Mouse (Mus musculus): ENCODE measurements around the gene Uqcc1. TPM values are rescaled to one million over a fixed set of nuclear protein-coding genes. Genes with fewer than 3 reads are reported as not detected.

Gene Uqcc1
- polyA plus RNA-seq, 1 experiment from 2014 or later: 85.3 TPM

GRCm38 (mm10) chr2:155816179-155816578 lies 113.9 kb downstream of the Uqcc1 start:
- 100% methylated on average over 1 of the region's 1 CpGs for WGBS

GRCm38 (mm10) chr2:155814829-155815228 lies 115.3 kb downstream of the Uqcc1 start:
- DNase-seq (ENCODE audit: low spot score) (peak; percentile 22), ATAC-seq (replicated peaks; ENCODE audit: insufficient number of reproducible peaks, low FRiP score, low TSS enrichment, low read depth) (no peak)
- whole genome bisulfite sequencing: 31% methylated on average over 5 of the region's 5 CpGs
- Histone ChIP-seq H3K4me1 (ENCODE audit: control insufficient read depth, insufficient read depth, low read length) (no peaks in the 10 kb centered on the region), H3K4me3 (ENCODE audit: low read depth, low read length) (no peak overlapping the region), H3K27ac (replicated peaks; ENCODE audit: low read depth, low read length) (no peak overlapping the region), H3K9ac (replicated peaks; ENCODE audit: low read length) (no peak overlapping the region), H3K27me3 (ENCODE audit: control insufficient read depth, insufficient read depth, low read length) (no peaks in the 10 kb centered on the region), H3K9me3 (replicated peaks; ENCODE audit: control insufficient read depth, low read length) (no peaks in the 10 kb centered on the region), H3K4me2 (ENCODE audit: low read depth, low read length) (no peak overlapping the region), H3K36me3 (replicated peaks; ENCODE audit: control insufficient read depth, insufficient read depth, low read depth, low read length) (no peaks in the 10 kb centered on the region; the same call in 1 of the 2 replicates)

More at GRCm38 (mm10) chr2:155816179-155816578, 113.9 kb downstream of the Uqcc1 start:
- Histone ChIP-seq H3K27me3 (ENCODE audit: control insufficient read depth, insufficient read depth, low read length) (no peaks in the 10 kb centered on the region), H3K4me3 (ENCODE audit: low read depth, low read length) (no peak overlapping the region), H3K27ac (replicated peaks; ENCODE audit: low read depth, low read length) (no peak overlapping the region), H3K9me3 (replicated peaks; ENCODE audit: control insufficient read depth, low read length) (no peaks in the 10 kb centered on the region), H3K36me3 (replicated peaks; ENCODE audit: control insufficient read depth, insufficient read depth, low read depth, low read length) (no peaks in the 10 kb centered on the region; the same call in 1 of the 2 replicates), H3K4me1 (ENCODE audit: control insufficient read depth, insufficient read depth, low read length) (no peaks in the 10 kb centered on the region), H3K4me2 (ENCODE audit: low read depth, low read length) (no peak overlapping the region), H3K9ac (replicated peaks; ENCODE audit: low read length) (no peak overlapping the region)
- DNase-seq (ENCODE audit: low spot score) (no peak), ATAC-seq (replicated peaks; ENCODE audit: insufficient number of reproducible peaks, low FRiP score, low TSS enrichment, low read depth) (no peak)

- no peaks in the 10 kb centered on the region for H3K9me3 ChIP-seq (replicated peaks; ENCODE audit: control insufficient read depth, low read length)
- no peak overlapping the region for H3K4me3 ChIP-seq (ENCODE audit: low read depth, low read length)
- H3K27ac ChIP-seq (replicated peaks; ENCODE audit: low read depth, low read length): no peak overlapping the region
- WGBS: 77% methylated on average over 4 of the region's 4 CpGs
- H3K27me3 ChIP-seq (ENCODE audit: control insufficient read depth, insufficient read depth, low read length): no peaks in the 10 kb centered on the region
- ATAC-seq (replicated peaks; ENCODE audit: insufficient number of reproducible peaks, low FRiP score, low TSS enrichment, low read depth) (no peak), DNase-seq (ENCODE audit: low spot score) (no peak)
- H3K9ac ChIP-seq (replicated peaks; ENCODE audit: low read length): no peak overlapping the region
- H3K4me2 ChIP-seq (ENCODE audit: low read depth, low read length): no peak overlapping the region
- H3K36me3 ChIP-seq (replicated peaks; ENCODE audit: control insufficient read depth, insufficient read depth, low read depth, low read length): no peaks in the 10 kb centered on the region
- no peaks in the 10 kb centered on the region for H3K4me1 ChIP-seq (ENCODE audit: control insufficient read depth, insufficient read depth, low read length)
Measured at GRCm38 (mm10) chr2:155812637-155813036, 117.5 kb downstream of the Uqcc1 start.

GRCm38 (mm10) chr2:155811821-155812396 lies 118.2 kb downstream of the Uqcc1 start:
- no peaks in the 10 kb centered on the region for H3K36me3 ChIP-seq (replicated peaks; ENCODE audit: control insufficient read depth, insufficient read depth, low read depth, low read length)
- H3K4me2 ChIP-seq (ENCODE audit: low read depth, low read length): no peak overlapping the region
- H3K4me3 ChIP-seq (ENCODE audit: low read depth, low read length): no peak overlapping the region
- no peaks in the 10 kb centered on the region for H3K9me3 ChIP-seq (replicated peaks; ENCODE audit: control insufficient read depth, low read length)
- ATAC-seq (replicated peaks; ENCODE audit: insufficient number of reproducible peaks, low FRiP score, low TSS enrichment, low read depth) (no peak), DNase-seq (ENCODE audit: low spot score) (peak; percentile 83)
- WGBS: 43% methylated on average over 16 of the region's 16 CpGs
- H3K27ac ChIP-seq (replicated peaks; ENCODE audit: low read depth, low read length): no peak overlapping the region
- no peaks in the 10 kb centered on the region for H3K27me3 ChIP-seq (ENCODE audit: control insufficient read depth, insufficient read depth, low read length)
- H3K4me1 ChIP-seq (ENCODE audit: control insufficient read depth, insufficient read depth, low read length): no peaks in the 10 kb centered on the region
- H3K9ac ChIP-seq (replicated peaks; ENCODE audit: low read length): no peak overlapping the region

- no peaks in the 10 kb centered on the region for H3K9me3 ChIP-seq (replicated peaks; ENCODE audit: control insufficient read depth, low read length)
- DNase-seq (ENCODE audit: low spot score) (no peak), ATAC-seq (replicated peaks; ENCODE audit: insufficient number of reproducible peaks, low FRiP score, low TSS enrichment, low read depth) (no peak)
- no peaks in the 10 kb centered on the region for H3K27me3 ChIP-seq (ENCODE audit: control insufficient read depth, insufficient read depth, low read length)
- H3K4me2 ChIP-seq (ENCODE audit: low read depth, low read length): no peak overlapping the region
- 86% methylated on average over 4 of the region's 4 CpGs for WGBS
- no peaks in the 10 kb centered on the region for H3K4me1 ChIP-seq (ENCODE audit: control insufficient read depth, insufficient read depth, low read length)
- H3K9ac ChIP-seq (replicated peaks; ENCODE audit: low read length): no peak overlapping the region
- H3K36me3 ChIP-seq (replicated peaks; ENCODE audit: control insufficient read depth, insufficient read depth, low read depth, low read length): no peaks in the 10 kb centered on the region
- H3K27ac ChIP-seq (replicated peaks; ENCODE audit: low read depth, low read length): no peak overlapping the region
- no peak overlapping the region for H3K4me3 ChIP-seq (ENCODE audit: low read depth, low read length)
Measured at GRCm38 (mm10) chr2:155809620-155810019, 120.5 kb downstream of the Uqcc1 start.

GRCm38 (mm10) chr2:155807408-155807807 lies 122.7 kb downstream of the Uqcc1 start:
- WGBS: 87% methylated on average over 4 of the region's 4 CpGs
- Histone ChIP-seq H3K4me2 (ENCODE audit: low read depth, low read length) (no peak overlapping the region), H3K27me3 (ENCODE audit: control insufficient read depth, insufficient read depth, low read length) (no peaks in the 10 kb centered on the region), H3K4me1 (ENCODE audit: control insufficient read depth, insufficient read depth, low read length) (no peaks in the 10 kb centered on the region), H3K36me3 (replicated peaks; ENCODE audit: control insufficient read depth, insufficient read depth, low read depth, low read length) (no peaks in the 10 kb centered on the region), H3K4me3 (ENCODE audit: low read depth, low read length) (no peak overlapping the region), H3K9ac (replicated peaks; ENCODE audit: low read length) (no peak overlapping the region), H3K9me3 (replicated peaks; ENCODE audit: control insufficient read depth, low read length) (no peaks in the 10 kb centered on the region), H3K27ac (replicated peaks; ENCODE audit: low read depth, low read length) (no peak overlapping the region)
- ATAC-seq (replicated peaks; ENCODE audit: insufficient number of reproducible peaks, low FRiP score, low TSS enrichment, low read depth) (no peak), DNase-seq (ENCODE audit: low spot score) (no peak)

GRCm38 (mm10) chr2:155806548-155806947 lies 123.6 kb downstream of the Uqcc1 start:
- 69% methylated on average over 5 of the region's 5 CpGs for WGBS
- Histone ChIP-seq H3K27me3 (ENCODE audit: control insufficient read depth, insufficient read depth, low read length) (no peaks in the 10 kb centered on the region), H3K4me3 (ENCODE audit: low read depth, low read length) (no peak overlapping the region), H3K4me2 (ENCODE audit: low read depth, low read length) (no peak overlapping the region), H3K4me1 (ENCODE audit: control insufficient read depth, insufficient read depth, low read length) (no peaks in the 10 kb centered on the region), H3K9ac (replicated peaks; ENCODE audit: low read length) (no peak overlapping the region), H3K27ac (replicated peaks; ENCODE audit: low read depth, low read length) (no peak overlapping the region), H3K36me3 (replicated peaks; ENCODE audit: control insufficient read depth, insufficient read depth, low read depth, low read length) (no peaks in the 10 kb centered on the region), H3K9me3 (replicated peaks; ENCODE audit: control insufficient read depth, low read length) (no peaks in the 10 kb centered on the region)
- DNase-seq (ENCODE audit: low spot score) (no peak), ATAC-seq (replicated peaks; ENCODE audit: insufficient number of reproducible peaks, low FRiP score, low TSS enrichment, low read depth) (no peak)

- no peak for DNase-seq (ENCODE audit: low spot score)
- Histone ChIP-seq H3K27me3 (ENCODE audit: control insufficient read depth, insufficient read depth, low read length) (no peaks in the 10 kb centered on the region), H3K36me3 (replicated peaks; ENCODE audit: control insufficient read depth, insufficient read depth, low read depth, low read length) (no peaks in the 10 kb centered on the region), H3K27ac (replicated peaks; ENCODE audit: low read depth, low read length) (no peak overlapping the region), H3K9me3 (replicated peaks; ENCODE audit: control insufficient read depth, low read length) (no peaks in the 10 kb centered on the region), H3K4me3 (ENCODE audit: low read depth, low read length) (no peak overlapping the region), H3K4me2 (ENCODE audit: low read depth, low read length) (no peak overlapping the region), H3K4me1 (ENCODE audit: control insufficient read depth, insufficient read depth, low read length) (no peaks in the 10 kb centered on the region), H3K9ac (replicated peaks; ENCODE audit: low read length) (no peak overlapping the region)
- ATAC-seq (replicated peaks; ENCODE audit: insufficient number of reproducible peaks, low FRiP score, low TSS enrichment, low read depth): no peak
- WGBS: 90% methylated on average over 6 of the region's 6 CpGs
Measured at GRCm38 (mm10) chr2:155805925-155806255, 124.2 kb downstream of the Uqcc1 start.
